Mouse (Mus musculus): ENCODE results near the gene Scrn3. TPM values are rescaled to one million over a fixed set of nuclear protein-coding genes. Genes with fewer than 3 reads are reported as not detected.

The Scrn3 gene
- total RNA-seq, 1 experiment: 10.6 TPM

DNA sequence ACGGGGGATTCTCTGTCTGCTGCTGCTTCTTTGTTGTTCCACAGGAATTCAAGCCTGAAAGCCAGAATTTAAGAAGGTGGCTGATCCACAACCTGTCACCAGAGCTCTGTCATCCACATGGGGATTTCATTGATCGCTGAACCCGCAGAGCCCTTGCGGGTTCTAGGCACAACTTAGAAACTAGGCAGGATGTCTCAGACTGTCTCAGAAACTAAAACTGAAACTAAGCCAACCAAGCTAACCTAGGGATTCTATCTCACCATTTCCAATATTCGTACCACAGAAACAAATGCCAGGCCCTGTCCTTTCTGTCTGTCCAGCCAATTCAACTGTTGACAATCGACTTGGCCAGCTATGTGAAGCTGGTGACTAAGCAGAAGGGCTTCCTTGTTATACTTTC, 35.8 kb downstream of the Scrn3 start:
- no peaks in the 10 kb centered on the region for H3K9me3 ChIP-seq (ENCODE audit: control insufficient read depth, insufficient read depth, low read depth, low read length)
- in situ Hi-C loops (cut with MboI; ENCODE audit: low sequenced_read_pairs in 2 of 2, unreplicated experiment in 2 of 2): no loop called here
- H3K27ac ChIP-seq (ENCODE audit: insufficient read depth, low read depth, low read length, poor library complexity, severe bottlenecking): no peak overlapping the region
- no peaks in the 10 kb centered on the region for H3K4me1 ChIP-seq (ENCODE audit: control insufficient read depth in 2 of 2, insufficient read depth in 2 of 2, low read length in 2 of 2, poor library complexity in 1 of 2)
- no peak overlapping the region for H3K9ac ChIP-seq (ENCODE audit: insufficient read depth, low read depth, low read length, poor library complexity, severe bottlenecking)
- no peak overlapping the region for H3K4me3 ChIP-seq (ENCODE audit: insufficient read depth in 1 of 2, low read depth in 1 of 2, low read length in 2 of 2, poor library complexity in 1 of 2, severe bottlenecking in 1 of 2)
- DNase-seq (ENCODE audit: low read depth, low spot score): no peak
- H3K36me3 ChIP-seq (ENCODE audit: control insufficient read depth, insufficient read depth, low read length, poor library complexity, severe bottlenecking): no peaks in the 10 kb centered on the region
- no peak for TF ChIP-seq ZC3H11A (IDR thresholded peaks at IDR 0.05; ENCODE audit: borderline replicate concordance, low read depth, low read length)
- TF ChIP-seq MAFK (IDR thresholded peaks at IDR 0.05; ENCODE audit: insufficient read depth, low read depth, low read length): no peak
- no peak for TF ChIP-seq ZNF384 (IDR thresholded peaks at IDR 0.05; ENCODE audit: low read depth, low read length)
- no peak for TF ChIP-seq HCFC1 (IDR thresholded peaks at IDR 0.05; ENCODE audit: borderline replicate concordance, insufficient read depth, low read length)
- no peak for TF ChIP-seq CHD2 (IDR thresholded peaks at IDR 0.05; ENCODE audit: low read depth, low read length)

DNA sequence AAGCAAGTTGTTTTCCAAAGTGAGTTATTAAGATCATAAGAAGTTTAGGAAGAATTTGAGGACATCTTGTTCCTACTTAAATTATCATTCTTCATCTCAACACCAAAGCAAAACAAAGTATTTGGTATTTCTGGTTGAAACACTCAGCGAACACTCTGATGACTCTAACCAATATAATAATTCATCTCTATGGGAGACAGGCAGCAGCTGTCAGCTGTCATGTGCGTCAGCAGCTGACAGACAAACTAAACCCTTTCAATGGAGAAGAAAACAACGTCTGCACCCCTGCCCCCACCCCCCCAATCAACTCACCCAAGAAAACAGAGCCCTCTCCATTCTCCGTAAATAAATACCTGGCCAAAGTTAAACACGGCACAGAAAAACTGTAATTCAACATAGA, 39.1 kb downstream of the Scrn3 start:
- TF ChIP-seq MAFK (IDR thresholded peaks at IDR 0.05; ENCODE audit: insufficient read depth, low read depth, low read length): no peak
- no peak for TF ChIP-seq HCFC1 (IDR thresholded peaks at IDR 0.05; ENCODE audit: borderline replicate concordance, insufficient read depth, low read length)
- no peak for TF ChIP-seq ZNF384 (IDR thresholded peaks at IDR 0.05; ENCODE audit: low read depth, low read length)
- no peak for TF ChIP-seq CHD2 (IDR thresholded peaks at IDR 0.05; ENCODE audit: low read depth, low read length)
- TF ChIP-seq ZC3H11A (IDR thresholded peaks at IDR 0.05; ENCODE audit: borderline replicate concordance, low read depth, low read length): no peak
- DNase-seq (ENCODE audit: low read depth, low spot score): no peak

DNA sequence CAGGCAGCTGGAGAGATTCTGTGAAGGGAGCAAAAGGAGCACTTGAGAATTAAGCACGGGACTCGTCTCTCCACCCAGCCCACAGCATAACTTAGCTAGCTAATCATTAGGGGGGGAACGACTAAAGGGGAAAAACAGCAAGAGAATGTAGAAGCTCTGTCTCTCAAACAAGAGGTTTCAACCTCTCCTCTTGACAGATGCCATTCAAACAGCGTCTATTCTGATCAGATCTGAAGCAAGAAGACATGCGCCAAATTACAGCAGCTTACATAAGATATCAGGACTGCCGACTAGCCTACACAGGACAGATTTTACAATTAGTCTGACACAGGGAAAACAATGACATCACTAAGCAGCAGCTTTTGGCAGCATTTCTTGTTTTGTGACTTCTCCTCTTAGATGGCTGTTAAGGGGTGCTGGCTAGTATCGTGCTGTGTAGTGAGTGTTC, 39.5 kb downstream of the Scrn3 start:
- H3K27ac ChIP-seq (ENCODE audit: insufficient read depth, low read depth, low read length, poor library complexity, severe bottlenecking): no peak overlapping the region
- TF ChIP-seq HCFC1 (IDR thresholded peaks at IDR 0.05; ENCODE audit: borderline replicate concordance, insufficient read depth, low read length): no peak
- TF ChIP-seq ZNF384 (IDR thresholded peaks at IDR 0.05; ENCODE audit: low read depth, low read length): no peak
- no peak for TF ChIP-seq MAFK (IDR thresholded peaks at IDR 0.05; ENCODE audit: insufficient read depth, low read depth, low read length)
- TF ChIP-seq CHD2 (IDR thresholded peaks at IDR 0.05; ENCODE audit: low read depth, low read length): no peak
- TF ChIP-seq ZC3H11A (IDR thresholded peaks at IDR 0.05; ENCODE audit: borderline replicate concordance, low read depth, low read length): no peak
- H3K36me3 ChIP-seq (ENCODE audit: control insufficient read depth, insufficient read depth, low read length, poor library complexity, severe bottlenecking): no peaks in the 10 kb centered on the region
- H3K9ac ChIP-seq (ENCODE audit: insufficient read depth, low read depth, low read length, poor library complexity, severe bottlenecking): no peak overlapping the region
- H3K4me1 ChIP-seq (ENCODE audit: control insufficient read depth in 2 of 2, insufficient read depth in 2 of 2, low read length in 2 of 2, poor library complexity in 1 of 2): no peaks in the 10 kb centered on the region
- no peak for DNase-seq (ENCODE audit: low read depth, low spot score)
- in situ Hi-C loops (cut with MboI; ENCODE audit: low sequenced_read_pairs in 2 of 2, unreplicated experiment in 2 of 2): no loop called here
- H3K4me3 ChIP-seq (ENCODE audit: insufficient read depth in 1 of 2, low read depth in 1 of 2, low read length in 2 of 2, poor library complexity in 1 of 2, severe bottlenecking in 1 of 2): no peak overlapping the region
- no peaks in the 10 kb centered on the region for H3K9me3 ChIP-seq (ENCODE audit: control insufficient read depth, insufficient read depth, low read depth, low read length)

More for the DNA sequence above, 39.1 kb downstream of the Scrn3 start:
- Histone ChIP-seq H3K9me3 (ENCODE audit: control insufficient read depth, insufficient read depth, low read depth, low read length) (no peaks in the 10 kb centered on the region), H3K4me3 (ENCODE audit: insufficient read depth in 1 of 2, low read depth in 1 of 2, low read length in 2 of 2, poor library complexity in 1 of 2, severe bottlenecking in 1 of 2) (no peak overlapping the region), H3K4me1 (ENCODE audit: control insufficient read depth in 2 of 2, insufficient read depth in 2 of 2, low read length in 2 of 2, poor library complexity in 1 of 2) (no peaks in the 10 kb centered on the region), H3K9ac (ENCODE audit: insufficient read depth, low read depth, low read length, poor library complexity, severe bottlenecking) (no peak overlapping the region), H3K36me3 (ENCODE audit: control insufficient read depth, insufficient read depth, low read length, poor library complexity, severe bottlenecking) (no peaks in the 10 kb centered on the region), H3K27ac (ENCODE audit: insufficient read depth, low read depth, low read length, poor library complexity, severe bottlenecking) (no peak overlapping the region)
- in situ Hi-C loops (cut with MboI; ENCODE audit: low sequenced_read_pairs in 2 of 2, unreplicated experiment in 2 of 2): no loop called here

DNA sequence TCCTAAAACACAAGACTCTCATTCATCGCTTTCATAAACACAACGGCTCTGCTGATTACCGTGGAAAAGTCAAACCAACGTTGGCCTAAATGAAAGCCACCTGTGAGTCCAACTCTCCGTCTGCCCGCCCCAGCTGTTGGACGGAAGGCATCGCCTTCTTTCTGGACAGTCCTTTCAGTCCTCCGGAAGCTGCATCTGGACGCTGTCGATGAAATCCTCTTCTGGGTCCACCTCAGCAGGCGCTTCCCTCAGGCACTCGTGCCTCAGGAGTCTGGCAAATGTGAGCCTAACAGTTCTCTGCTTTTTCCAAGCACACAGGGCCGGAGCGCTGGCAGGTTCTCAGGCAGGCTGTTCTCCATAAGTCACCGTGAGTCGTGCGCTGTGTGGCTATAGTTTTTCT, 44.6 kb downstream of the Scrn3 start:
- Histone ChIP-seq H3K4me3 (ENCODE audit: insufficient read depth in 1 of 2, low read depth in 1 of 2, low read length in 2 of 2, poor library complexity in 1 of 2, severe bottlenecking in 1 of 2) (peak overlapping the region; percentile 29 to 36), H3K27ac (ENCODE audit: insufficient read depth, low read depth, low read length, poor library complexity, severe bottlenecking) (no peak overlapping the region), H3K4me1 (ENCODE audit: control insufficient read depth in 2 of 2, insufficient read depth in 2 of 2, low read length in 2 of 2, poor library complexity in 1 of 2) (no peaks in the 10 kb centered on the region), H3K9ac (ENCODE audit: insufficient read depth, low read depth, low read length, poor library complexity, severe bottlenecking) (peak overlapping the region; percentile 31; the same call in 1 of the 2 replicates), H3K36me3 (ENCODE audit: control insufficient read depth, insufficient read depth, low read length, poor library complexity, severe bottlenecking) (no peaks in the 10 kb centered on the region), H3K9me3 (ENCODE audit: control insufficient read depth, insufficient read depth, low read depth, low read length) (no peaks in the 10 kb centered on the region)
- DNase-seq (ENCODE audit: low read depth, low spot score): no peak
- in situ Hi-C loops (cut with MboI; ENCODE audit: low sequenced_read_pairs in 2 of 2, unreplicated experiment in 2 of 2): no loop called here
- TF ChIP-seq MAFK (IDR thresholded peaks at IDR 0.05; ENCODE audit: insufficient read depth, low read depth, low read length) (no peak), CHD2 (IDR thresholded peaks at IDR 0.05; ENCODE audit: low read depth, low read length) (no peak), HCFC1 (IDR thresholded peaks at IDR 0.05; ENCODE audit: borderline replicate concordance, insufficient read depth, low read length) (no peak), ZC3H11A (IDR thresholded peaks at IDR 0.05; ENCODE audit: borderline replicate concordance, low read depth, low read length) (no peak), ZNF384 (IDR thresholded peaks at IDR 0.05; ENCODE audit: low read depth, low read length) (no peak)

DNA sequence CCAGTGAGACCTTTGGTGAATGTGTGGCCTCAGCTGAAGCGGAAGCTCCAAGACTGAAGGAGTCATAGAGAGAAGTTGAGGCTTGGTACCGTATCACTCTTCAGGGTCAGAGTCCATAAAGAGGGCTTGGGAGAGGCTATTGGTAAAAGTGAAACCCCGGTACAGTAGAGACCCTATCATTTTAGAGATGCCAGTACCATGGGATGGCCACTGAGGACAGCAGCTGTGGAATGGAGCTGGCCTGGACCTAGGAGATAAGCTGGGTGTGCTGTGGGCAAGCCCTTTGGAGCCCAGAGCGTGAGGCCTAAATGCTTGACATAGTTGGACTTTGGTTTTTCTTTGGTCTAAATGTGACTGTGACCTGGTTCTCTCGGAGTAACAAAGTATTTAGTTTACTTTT, 47.5 kb downstream of the Scrn3 start:
- in situ Hi-C loops (cut with MboI; ENCODE audit: low sequenced_read_pairs in 2 of 2, unreplicated experiment in 2 of 2): no loop called here
- Histone ChIP-seq H3K27ac (ENCODE audit: insufficient read depth, low read depth, low read length, poor library complexity, severe bottlenecking) (no peak overlapping the region), H3K36me3 (ENCODE audit: control insufficient read depth, insufficient read depth, low read length, poor library complexity, severe bottlenecking) (no peaks in the 10 kb centered on the region), H3K4me3 (ENCODE audit: insufficient read depth in 1 of 2, low read depth in 1 of 2, low read length in 2 of 2, poor library complexity in 1 of 2, severe bottlenecking in 1 of 2) (no peak overlapping the region), H3K9me3 (ENCODE audit: control insufficient read depth, insufficient read depth, low read depth, low read length) (no peaks in the 10 kb centered on the region), H3K4me1 (ENCODE audit: control insufficient read depth in 2 of 2, insufficient read depth in 2 of 2, low read length in 2 of 2, poor library complexity in 1 of 2) (no peaks in the 10 kb centered on the region), H3K9ac (ENCODE audit: insufficient read depth, low read depth, low read length, poor library complexity, severe bottlenecking) (no peak overlapping the region)
- TF ChIP-seq MAFK (IDR thresholded peaks at IDR 0.05; ENCODE audit: insufficient read depth, low read depth, low read length): no peak
- TF ChIP-seq ZC3H11A (IDR thresholded peaks at IDR 0.05; ENCODE audit: borderline replicate concordance, low read depth, low read length): no peak
- no peak for TF ChIP-seq ZNF384 (IDR thresholded peaks at IDR 0.05; ENCODE audit: low read depth, low read length)
- no peak for TF ChIP-seq HCFC1 (IDR thresholded peaks at IDR 0.05; ENCODE audit: borderline replicate concordance, insufficient read depth, low read length)
- no peak for TF ChIP-seq CHD2 (IDR thresholded peaks at IDR 0.05; ENCODE audit: low read depth, low read length)
- no peak for DNase-seq (ENCODE audit: low read depth, low spot score)

Measured in ES-E14 (cell line).